Mouse (Mus musculus) cortical plate, adult 2 months (tissue): ENCODE measurements at regions not wholly inside any gene's neighbourhood (a gene's known extent, or its start where the extent isn't known, plus 50 kb on each side); places are given as distances from the start of the nearest gene placed in this dataset.

Source experiments
- CTCF ChIP-seq: fragments of 200-500 bp; IDR thresholded peaks from 2 replicates; pipeline ENCODE4 v1.5.1; 2011; ENCODE audit warnings: mild to moderate bottlenecking, control low read depth, low read length; ENCODE audit not compliant: insufficient read depth; ENCODE audit errors: extremely low read depth
- POLR2A ChIP-seq: fragments of 200-500 bp; IDR thresholded peaks from 2 replicates; pipeline ENCODE4 v1.6.1; 2011; ENCODE audit warnings: mild to moderate bottlenecking, low read length, control low read depth; ENCODE audit not compliant: insufficient read depth; ENCODE audit errors: extremely low read depth

- TF ChIP-seq CTCF (no peak), POLR2A (no peak)
Measured at GRCm38 (mm10) chr14:71230484-71231188, 631.0 kb upstream of the Fam160b2 start.
